Mouse (Mus musculus): ENCODE results near the gene Btbd35f6.
"Not testable (repeated sequence)": the region's sequence is repeated elsewhere in the genome, so short reads cannot be mapped to it uniquely, and the experiment has no call there.

Gene Btbd35f6

DNA sequence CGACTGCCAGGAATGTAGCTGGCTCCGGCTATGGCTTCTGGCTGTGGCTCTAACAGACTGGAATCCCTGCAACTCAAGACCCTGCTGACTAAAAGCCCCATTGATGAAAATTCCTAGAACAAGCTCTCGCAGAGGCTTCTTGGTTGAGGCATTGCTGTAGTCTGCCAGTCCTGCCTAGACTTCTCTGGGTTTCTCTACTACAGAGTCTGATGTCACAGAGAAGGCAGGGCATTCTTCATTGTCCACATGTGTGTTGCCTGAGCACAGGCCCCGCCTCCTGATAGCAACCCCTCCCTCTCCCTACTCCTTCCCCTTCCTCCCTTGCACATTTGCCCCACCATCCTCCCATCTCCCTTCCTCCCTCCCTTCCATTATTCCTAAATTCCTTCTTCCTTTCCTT is at the start of gene Btbd35f6:
TSS of gene Btbd35f6 (minus strand) at position 101 of the 400 bp plus-strand sequence.
- not testable (repeated sequence) for DNase-seq (ENCODE audit: low spot score)

DNA sequence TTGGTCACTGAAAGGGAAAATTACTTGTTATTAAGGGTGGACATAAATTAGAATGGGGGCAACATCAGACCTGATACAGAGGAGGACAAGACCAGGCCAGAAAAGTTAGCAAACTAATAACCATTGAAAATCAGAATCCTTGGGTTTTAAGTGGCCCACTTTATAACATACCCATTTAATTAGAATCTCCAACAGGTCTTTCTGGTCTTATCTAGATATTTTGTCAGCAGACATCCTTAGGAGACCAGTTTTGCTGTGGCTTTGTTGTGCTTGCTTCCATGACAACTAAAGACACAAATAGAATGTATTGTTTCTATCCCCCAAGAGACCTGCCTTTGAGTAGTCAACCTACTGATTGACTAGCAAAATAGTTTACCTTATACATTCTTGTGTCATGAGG is 30.4 kb upstream of the Btbd35f6 start, which contains the start of gene Gm21870:
TSS of gene Gm21870 (minus strand) at position 101 of the 400 bp plus-strand sequence.
- not testable (repeated sequence) for DNase-seq (ENCODE audit: low spot score)

DNA sequence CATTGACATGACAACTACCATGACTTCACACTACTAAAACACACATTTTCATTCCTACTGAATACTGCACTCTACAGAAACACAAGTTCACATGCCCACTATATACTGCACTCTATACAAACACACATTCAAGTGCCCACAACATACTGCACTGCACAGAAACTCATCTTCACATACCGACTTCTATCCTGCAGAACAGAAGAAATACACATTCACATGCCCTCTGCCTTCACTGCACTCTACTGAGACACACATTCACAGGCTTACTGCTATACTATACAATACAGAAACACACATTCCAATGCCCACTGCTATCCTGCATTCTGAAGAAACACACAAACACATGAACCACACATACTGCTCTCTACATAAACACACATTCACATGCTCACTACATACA is 26.1 kb downstream of the Btbd35f6 start:
- DNase-seq (ENCODE audit: low spot score) = not testable (repeated sequence)

DNA sequence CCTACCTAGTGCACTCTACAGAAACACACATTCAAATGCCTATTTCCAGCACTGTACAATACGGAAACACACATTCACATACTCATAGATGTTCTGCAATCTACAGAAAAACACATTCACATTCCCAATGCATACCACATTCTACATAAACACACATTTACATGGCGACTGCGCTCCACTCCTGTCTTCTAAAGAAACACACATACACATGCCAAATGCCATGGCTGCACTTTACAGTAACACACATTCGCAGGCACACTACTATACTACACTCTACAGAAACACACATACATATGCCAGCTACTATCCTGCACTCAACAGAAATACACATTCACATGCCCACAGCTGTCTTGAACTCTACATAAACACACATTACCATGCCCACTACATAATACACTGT is 28.1 kb downstream of the Btbd35f6 start:
- not testable (repeated sequence) for DNase-seq (ENCODE audit: low spot score)

DNA sequence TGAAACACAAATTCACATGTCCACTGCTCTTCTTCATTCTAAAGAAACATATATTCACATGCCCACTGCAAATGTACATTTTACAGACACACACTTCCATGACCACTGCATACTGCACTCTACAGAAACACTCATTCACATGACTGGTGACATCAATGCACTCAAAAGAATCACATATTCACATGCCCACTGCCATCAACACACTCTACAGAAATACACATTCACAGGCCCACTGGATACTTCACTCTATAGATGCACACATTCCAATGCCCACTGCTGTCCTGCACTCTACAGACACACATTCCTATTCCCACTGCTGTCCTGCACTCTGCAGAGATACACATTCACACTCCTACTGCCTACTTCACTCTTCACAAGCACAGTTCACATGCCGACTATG is 30.0 kb downstream of the Btbd35f6 start:
- not testable (repeated sequence) for DNase-seq (ENCODE audit: low spot score)

DNA sequence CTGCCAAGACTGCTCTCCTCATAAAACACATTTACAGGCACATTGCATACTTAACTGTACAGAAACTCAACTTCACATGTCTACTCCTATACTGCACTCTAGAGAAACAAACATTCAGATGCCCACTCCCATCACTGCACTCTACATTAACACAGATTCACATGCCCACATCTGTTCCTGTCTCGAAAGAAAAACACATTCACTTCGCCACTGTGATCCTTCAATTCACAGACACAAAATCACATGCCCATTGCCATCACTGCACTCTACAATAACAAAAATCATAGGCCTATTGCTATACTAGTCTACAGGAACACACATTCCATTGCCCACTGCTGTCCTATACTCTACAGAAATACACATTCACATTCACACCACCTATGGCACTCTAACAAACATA is 30.9 kb downstream of the Btbd35f6 start:
- not testable (repeated sequence) for DNase-seq (ENCODE audit: low spot score)

Measured in left cerebral cortex, adult 11 months (tissue).